Mouse (Mus musculus) forebrain, embryonic 11.5 days (tissue): ENCODE measurements at regions not wholly inside any gene's neighbourhood (a gene's known extent, or its start where the extent isn't known, plus 50 kb on each side); places are given as distances from the start of the nearest gene placed in this dataset.

Source experiments
- ATAC-seq: fragments of 200-750 bp; cut with Nextera tagmentation; replicated peaks from 2 replicates; pipeline ENCODE4 v1.8.0; 2017; ENCODE audit warnings: moderate TSS enrichment; ENCODE audit not compliant: low FRiP score
- DNase-seq: peaks from one replicate; pipeline ENCODE4 v3.0.0-alpha.2; 2017; ENCODE audit warnings: low spot score
- H3K27ac ChIP-seq: fragments of 300-500 bp; sonication (generic); 2 replicates; pipeline ENCODE4 v1.5.1; 2014; ENCODE audit warnings: low read depth, low read length
- H3K27me3 ChIP-seq: fragments of 300-500 bp; sonication (generic); 2 replicates; pipeline ENCODE4 v1.6.1; 2014; ENCODE audit warnings: mild to moderate bottlenecking, low read length, mixed read lengths; ENCODE audit not compliant: control insufficient read depth, insufficient read depth
- H3K36me3 ChIP-seq: fragments of 300-500 bp; sonication (generic); 2 replicates; pipeline ENCODE4 v1.6.1; 2014; ENCODE audit warnings: mild to moderate bottlenecking, low read length, moderate library complexity, mixed read lengths; ENCODE audit not compliant: control insufficient read depth, insufficient read depth
- H3K4me1 ChIP-seq: fragments of 300-500 bp; sonication (generic); replicated peaks from 2 replicates; pipeline ENCODE4 v1.6.1; 2014; ENCODE audit warnings: low read length, mixed read lengths; ENCODE audit not compliant: control insufficient read depth, insufficient read depth
- H3K4me2 ChIP-seq: fragments of 300-500 bp; sonication (generic); 2 replicates; pipeline ENCODE4 v1.6.1; 2014; ENCODE audit warnings: low read depth, mild to moderate bottlenecking, low read length, moderate library complexity, mixed read lengths; ENCODE audit not compliant: severe bottlenecking
- H3K4me3 ChIP-seq: fragments of 300-500 bp; sonication (generic); 2 replicates; pipeline ENCODE4 v1.5.1; 2014; ENCODE audit warnings: low read depth, low read length
- H3K9ac ChIP-seq: fragments of 300-500 bp; sonication (generic); 2 replicates; pipeline ENCODE4 v1.6.1; 2014; ENCODE audit warnings: low read length
- H3K9me3 ChIP-seq: fragments of 300-500 bp; sonication (generic); 2 replicates; pipeline ENCODE4 v1.6.1; 2016; ENCODE audit warnings: low read length, mixed read lengths; ENCODE audit not compliant: control insufficient read depth
- WGBS: fragments of 180-500 bp; shearing (Covaris S2); extraction: QIAGEN DNeasy Blood & Tissue Kit; methylation state at CpG from one replicate; pipeline ENCODE4 v1.1.7; 2014; 5-methylcytosine and 5-hydroxymethylcytosine counted together

- H3K36me3 ChIP-seq, result no peaks in the 10 kb centered on the region
- H3K27me3 ChIP-seq, result no peaks in the 10 kb centered on the region
- ATAC-seq, result no peak
- no peak overlapping the region for H3K27ac ChIP-seq
- no peak overlapping the region for H3K4me3 ChIP-seq
- H3K9me3 ChIP-seq, result no peaks in the 10 kb centered on the region
- H3K9ac ChIP-seq, result no peak overlapping the region
- DNase-seq, result no peak
- peaks cover 4% of the 10 kb centered on the region; the same call in 1 of the 2 replicates for H3K4me1 ChIP-seq
- H3K4me2 ChIP-seq, result no peak overlapping the region
- WGBS, result 67% methylated on average over 9 of the region's 9 CpGs
These were observed 182.1 kb downstream of the Fndc1 start for GRCm38 (mm10) chr17:7644857-7645481.

GRCm38 (mm10) chr17:7643640-7644039 is 183.5 kb downstream of the Fndc1 start:
- ATAC-seq (no peak), DNase-seq (no peak)
- Histone ChIP-seq H3K4me1 (peaks cover 4% of the 10 kb centered on the region; the same call in 1 of the 2 replicates), H3K9me3 (no peaks in the 10 kb centered on the region), H3K27ac (no peak overlapping the region), H3K4me3 (no peak overlapping the region), H3K4me2 (no peak overlapping the region), H3K27me3 (no peaks in the 10 kb centered on the region), H3K9ac (no peak overlapping the region), H3K36me3 (no peaks in the 10 kb centered on the region)
- WGBS, result 87% methylated on average over 4 of the region's 4 CpGs

GRCm38 (mm10) chr17:7642442-7642887 is 184.6 kb downstream of the Fndc1 start:
- no peak overlapping the region for H3K27ac ChIP-seq
- no peaks in the 10 kb centered on the region for H3K27me3 ChIP-seq
- no peak overlapping the region for H3K4me3 ChIP-seq
- WGBS, result 50% methylated on average over 3 of the region's 3 CpGs
- H3K36me3 ChIP-seq, result no peaks in the 10 kb centered on the region
- DNase-seq (no peak), ATAC-seq (no peak)
- peaks cover 4% of the 10 kb centered on the region; the same call in 1 of the 2 replicates for H3K4me1 ChIP-seq
- H3K4me2 ChIP-seq, result no peak overlapping the region
- no peaks in the 10 kb centered on the region for H3K9me3 ChIP-seq
- no peak overlapping the region for H3K9ac ChIP-seq

GRCm38 (mm10) chr17:7634291-7634664 is 192.8 kb downstream of the Fndc1 start:
- no peaks in the 10 kb centered on the region for H3K36me3 ChIP-seq
- WGBS, result 81% methylated on average over 5 of the region's 5 CpGs
- H3K4me1 ChIP-seq, result no peaks in the 10 kb centered on the region
- H3K27ac ChIP-seq, result no peak overlapping the region
- H3K27me3 ChIP-seq, result no peaks in the 10 kb centered on the region
- no peak overlapping the region for H3K4me3 ChIP-seq
- DNase-seq (no peak), ATAC-seq (no peak)
- no peak overlapping the region for H3K4me2 ChIP-seq
- H3K9me3 ChIP-seq, result no peaks in the 10 kb centered on the region
- H3K9ac ChIP-seq, result no peak overlapping the region

GRCm38 (mm10) chr17:7633382-7634290 is 193.5 kb downstream of the Fndc1 start:
- Histone ChIP-seq H3K9ac (no peak overlapping the region), H3K4me1 (no peaks in the 10 kb centered on the region)
- WGBS, result 76% methylated on average over 9 of the region's 9 CpGs

GRCm38 (mm10) chr17:7625746-7626145 is 201.4 kb downstream of the Fndc1 start:
- H3K9me3 ChIP-seq, result no peaks in the 10 kb centered on the region
- H3K36me3 ChIP-seq, result no peaks in the 10 kb centered on the region
- H3K9ac ChIP-seq, result no peak overlapping the region
- no peaks in the 10 kb centered on the region for H3K4me1 ChIP-seq
- WGBS, result 98% methylated on average over 3 of the region's 3 CpGs
- H3K4me3 ChIP-seq, result no peak overlapping the region
- DNase-seq (no peak), ATAC-seq (no peak)
- no peak overlapping the region for H3K27ac ChIP-seq
- no peak overlapping the region for H3K4me2 ChIP-seq
- H3K27me3 ChIP-seq, result no peaks in the 10 kb centered on the region

More at GRCm38 (mm10) chr17:7633382-7634290, 193.5 kb downstream of the Fndc1 start:
- ATAC-seq, result no peak
- Histone ChIP-seq H3K36me3 (no peaks in the 10 kb centered on the region), H3K27me3 (no peaks in the 10 kb centered on the region), H3K27ac (no peak overlapping the region), H3K4me2 (no peak overlapping the region), H3K4me3 (no peak overlapping the region), H3K9me3 (no peaks in the 10 kb centered on the region)
- no peak for DNase-seq

GRCm38 (mm10) chr17:7623392-7623791 is 203.7 kb downstream of the Fndc1 start:
- H3K4me3 ChIP-seq, result no peak overlapping the region
- H3K4me2 ChIP-seq, result no peak overlapping the region
- 78% methylated on average over 3 of the region's 3 CpGs for WGBS
- no peaks in the 10 kb centered on the region for H3K27me3 ChIP-seq
- no peaks in the 10 kb centered on the region for H3K9me3 ChIP-seq
- no peak for DNase-seq
- ATAC-seq, result no peak
- H3K27ac ChIP-seq, result no peak overlapping the region
- no peaks in the 10 kb centered on the region for H3K4me1 ChIP-seq
- H3K36me3 ChIP-seq, result no peaks in the 10 kb centered on the region
- H3K9ac ChIP-seq, result no peak overlapping the region

- Histone ChIP-seq H3K4me3 (no peak overlapping the region), H3K4me2 (no peak overlapping the region), H3K4me1 (no peaks in the 10 kb centered on the region), H3K27me3 (no peaks in the 10 kb centered on the region), H3K9me3 (no peaks in the 10 kb centered on the region), H3K36me3 (no peaks in the 10 kb centered on the region), H3K9ac (no peak overlapping the region), H3K27ac (no peak overlapping the region)
- WGBS, result 85% methylated on average over 2 of the region's 2 CpGs
- ATAC-seq, result no peak
- DNase-seq, result no peak
These were observed 205.8 kb downstream of the Fndc1 start for GRCm38 (mm10) chr17:7621262-7621661.
